Mouse (Mus musculus) heart, postnatal 36 days (tissue): ENCODE data around the gene Rccd1. TPM values are rescaled to one million over a fixed set of nuclear protein-coding genes. Genes with fewer than 3 reads are reported as not detected.

Experiments used
- DNase-seq, 2 experiments: peaks; one replicate each; pipeline ENCODE4 v3.0.0; 2021 to 2022
- intact Hi-C: fragments of 180-260 bp; cut with DNase I; formaldehyde crosslinking; loops from one replicate; pipeline ENCODE4 v1.15.1; 2025
- total RNA-seq, 2 experiments: library from RNA; stranded (reverse); gene quantifications; 2 replicates each; pipeline ENCODE4 v1.2.3; 2021

The Rccd1 gene
- total RNA-seq, 2 experiments from 2014 or later = 3.8 to 7.0 TPM

DNA sequence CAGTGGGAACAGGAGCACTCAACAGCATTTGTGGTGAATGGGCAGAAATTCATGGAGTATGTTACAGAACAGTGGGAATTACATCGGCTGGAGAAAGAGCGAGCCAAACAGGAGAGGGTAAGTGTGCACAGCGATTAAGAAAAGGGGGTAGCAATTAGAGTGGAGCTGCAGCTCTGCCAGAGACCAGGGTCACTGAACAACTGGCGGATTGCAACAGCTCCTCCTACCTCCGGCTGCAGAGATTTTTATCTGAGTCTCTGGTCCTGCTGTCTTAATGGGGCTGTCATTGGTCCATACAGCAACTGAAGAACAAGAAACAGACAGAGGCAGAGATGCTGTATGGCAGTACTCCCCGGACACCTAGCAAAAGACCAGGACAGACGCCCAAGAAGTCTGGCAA, 13.5 kb downstream of the Rccd1 start:
- DNase-seq = no peak
- intact Hi-C loops = no loop called here

GRCm38 (mm10) chr7:80307766-80308165, 16.5 kb downstream of the Rccd1 start:
- intact Hi-C loops = no loop called here
- no peak for DNase-seq

DNA sequence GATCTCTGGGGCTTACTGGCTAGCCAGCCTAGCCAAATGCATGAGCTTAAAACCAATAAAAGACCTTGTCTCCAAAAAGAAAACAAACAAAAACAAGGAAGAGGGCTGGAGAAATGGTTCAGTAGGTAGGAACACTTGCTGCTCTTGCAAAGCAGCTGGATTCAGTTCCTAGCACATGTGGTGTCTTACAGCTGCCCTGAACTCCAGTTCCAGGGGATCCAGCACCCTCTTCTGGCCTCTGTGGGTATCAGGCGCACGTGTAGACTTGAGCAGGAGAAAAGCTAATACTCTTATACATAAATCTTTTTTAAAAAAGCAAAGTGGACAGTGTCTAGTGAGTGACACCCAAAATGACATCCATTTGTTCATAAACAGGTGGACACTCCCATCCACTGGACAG, 22.7 kb downstream of the Rccd1 start:
- DNase-seq = no peak
- intact Hi-C loops = no loop called here

GRCm38 (mm10) chr7:80299568-80299967, 24.7 kb downstream of the Rccd1 start:
- intact Hi-C loops = no loop called here
- no peak for DNase-seq

- DNase-seq = no peak
- intact Hi-C loops = no loop called here
These were observed 25.5 kb downstream of the Rccd1 start for GRCm38 (mm10) chr7:80298754-80299153.

DNA sequence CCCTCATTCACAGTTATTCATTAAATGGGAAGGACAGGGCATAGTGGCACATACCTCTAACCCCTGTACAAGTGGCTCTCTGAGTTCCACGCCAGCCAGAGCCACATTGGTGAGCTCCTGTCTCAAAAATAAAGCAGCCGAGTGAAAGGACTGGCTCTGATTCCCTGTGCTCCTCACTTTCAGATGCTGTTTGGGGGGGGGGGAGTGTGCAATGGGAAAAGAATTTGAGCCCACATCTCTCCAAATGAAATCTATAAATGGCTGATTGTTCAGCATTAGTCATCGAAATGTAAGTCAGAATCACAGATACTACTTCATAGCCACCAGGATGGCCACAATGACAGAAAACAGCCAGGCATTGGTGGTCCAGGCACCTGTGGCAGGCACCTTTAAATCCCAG, 27.2 kb downstream of the Rccd1 start:
- intact Hi-C loops = no loop called here
- no peak for DNase-seq

GRCm38 (mm10) chr7:80296462-80296861, 27.8 kb downstream of the Rccd1 start:
- intact Hi-C loops = no loop called here
- no peak for DNase-seq

- no peak for DNase-seq
- intact Hi-C loops = no loop called here
These were observed 29.2 kb downstream of the Rccd1 start for GRCm38 (mm10) chr7:80294764-80295648.

- DNase-seq = peak; percentile 99
- intact Hi-C loops = no loop called here
These were observed 30.0 kb downstream of the Rccd1 start, which contains the start of gene Prc1 for GRCm38 (mm10) chr7:80294062-80294763. Gene Prc1 (plus strand): TSS chr7:80294450.

DNA sequence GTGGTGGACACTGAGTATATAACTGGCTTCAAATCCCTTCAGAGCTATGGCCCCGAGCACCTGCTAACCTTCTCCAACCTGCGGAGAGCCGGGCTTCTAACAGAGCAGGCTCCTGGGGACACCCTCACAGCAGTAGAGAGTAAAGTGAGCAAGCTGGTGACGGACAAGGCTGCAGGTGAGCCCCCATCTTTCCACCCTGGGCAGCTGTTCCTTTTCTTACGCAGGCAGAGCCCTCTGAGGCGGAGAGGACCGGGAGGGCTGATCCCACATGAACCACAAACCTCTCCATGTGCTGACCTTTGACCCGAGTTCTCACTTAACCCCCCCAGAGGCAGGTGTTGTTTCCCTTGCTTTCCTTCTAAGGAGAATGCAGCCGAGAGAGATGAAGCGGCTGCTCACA, 36.5 kb downstream of the Rccd1 start:
- intact Hi-C loops = no loop called here

DNA sequence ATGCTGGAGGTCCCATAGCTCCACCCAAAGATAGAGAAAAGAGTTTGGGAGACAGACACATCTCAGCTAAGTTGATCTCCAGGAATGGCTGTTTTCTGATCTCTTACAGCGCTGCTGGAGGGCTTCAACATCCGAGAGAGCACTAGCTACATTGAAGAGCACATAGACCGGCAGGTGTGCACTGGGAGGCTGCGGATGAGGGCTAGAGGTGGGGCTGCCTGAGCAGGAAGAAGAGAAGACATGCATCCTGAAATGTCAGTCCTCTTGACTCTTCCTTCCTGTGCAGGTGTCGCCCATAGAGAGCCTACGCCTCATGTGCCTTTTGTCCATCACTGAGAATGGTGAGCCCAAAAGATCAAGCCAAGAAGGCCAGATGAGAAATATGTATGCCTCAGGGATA, 38.5 kb downstream of the Rccd1 start:
- intact Hi-C loops = no loop called here
- no peak for DNase-seq

More for the DNA sequence above, 36.5 kb downstream of the Rccd1 start:
- DNase-seq = no peak

DNA sequence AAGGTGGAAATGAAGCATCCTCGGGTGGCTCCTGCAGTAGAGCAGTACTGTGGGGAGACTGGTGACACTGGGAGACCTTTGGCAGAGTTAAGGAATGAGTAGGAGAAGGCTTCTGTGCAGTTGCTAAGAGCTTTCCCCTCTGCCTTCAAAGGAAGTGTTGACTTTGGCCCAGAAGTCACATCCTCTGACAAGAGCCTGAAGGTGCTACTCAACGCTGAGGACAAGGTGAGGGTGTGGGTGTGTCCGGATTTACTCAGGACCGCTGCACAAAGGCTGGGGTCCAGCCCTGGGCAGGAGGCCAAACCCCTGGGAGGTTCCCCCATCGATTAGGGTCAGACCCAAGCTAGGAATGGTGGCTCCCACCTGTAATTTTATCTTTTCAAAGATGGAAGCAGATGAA, 39.9 kb downstream of the Rccd1 start:
- intact Hi-C loops = no loop called here
- DNase-seq = no peak

GRCm38 (mm10) chr7:80283226-80283918, 40.9 kb downstream of the Rccd1 start:
- no peak for DNase-seq
- intact Hi-C loops = no loop called here

GRCm38 (mm10) chr7:80281646-80282045, 42.6 kb downstream of the Rccd1 start:
- intact Hi-C loops = no loop called here
- no peak for DNase-seq

GRCm38 (mm10) chr7:80280998-80281397, 43.3 kb downstream of the Rccd1 start:
- intact Hi-C loops = no loop called here
- DNase-seq = no peak

DNA sequence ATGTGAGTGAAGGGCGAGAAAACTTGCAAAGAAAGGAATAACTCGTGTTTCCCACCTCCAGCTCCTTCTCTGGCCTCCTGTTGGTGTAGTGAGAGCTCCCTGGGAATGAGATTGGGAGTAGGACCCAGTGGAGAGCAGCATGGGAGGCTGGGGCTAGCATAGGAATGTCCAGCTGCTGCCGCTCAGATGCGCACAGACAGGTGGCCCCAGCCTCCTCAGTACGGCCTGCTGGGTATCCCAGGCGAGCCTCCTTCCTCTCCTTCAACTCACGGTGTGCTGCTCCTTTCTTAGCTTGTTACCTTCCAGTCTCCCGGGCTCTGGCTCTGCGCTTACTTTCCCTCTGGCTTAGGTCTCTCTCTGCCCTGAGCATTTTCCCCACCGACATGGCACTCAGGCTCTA, 44.2 kb downstream of the Rccd1 start:
- intact Hi-C loops = no loop called here
- no peak for DNase-seq

- intact Hi-C loops = no loop called here
- no peak for DNase-seq
These were observed 47.9 kb downstream of the Rccd1 start for GRCm38 (mm10) chr7:80276374-80276773.

DNA sequence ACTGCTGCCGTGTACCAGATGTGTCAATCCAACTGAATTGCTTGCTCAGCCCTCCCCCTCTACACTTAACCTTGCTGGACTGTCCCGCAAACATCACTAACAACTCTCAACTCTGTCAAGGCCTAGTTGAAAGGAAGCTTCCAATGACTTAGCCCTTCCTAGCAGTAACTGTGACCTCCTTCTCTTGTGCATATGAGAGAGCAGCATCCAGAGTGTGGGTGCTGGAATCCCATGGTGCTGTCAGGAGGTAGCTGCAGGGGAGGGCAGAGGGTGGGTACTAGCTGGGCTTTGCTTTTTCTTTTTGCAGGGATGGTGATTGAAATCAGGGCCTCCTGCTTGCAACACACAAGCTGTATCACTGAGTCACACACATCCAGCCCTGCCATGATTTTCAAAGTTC, 50.8 kb downstream of the Rccd1 start:
- DNase-seq = no peak
- intact Hi-C loops = no loop called here

GRCm38 (mm10) chr7:80269751-80270255, 54.5 kb downstream of the Rccd1 start:
- no peak for DNase-seq
- intact Hi-C loops = loop anchor here (2.0 to 10.0 kb wide), 2 partner anchors 55 to 335 kb away; partner anchors contain the start of genes Arpin and Rccd1

GRCm38 (mm10) chr7:80268897-80269750, 55.1 kb downstream of the Rccd1 start, which contains the start of gene Vps33b:
Gene Vps33b (plus strand): TSS chr7:80269649.
- peak; percentile 95 to 98 for DNase-seq
- intact Hi-C loops = loop anchor here (2.0 to 10.0 kb wide), 2 partner anchors 56 to 334 kb away; partner anchors contain the start of genes Arpin and Rccd1
